Mouse (Mus musculus) intestine, embryonic 16.5 days (tissue): Measurements from ENCODE around the gene Dpy19l3. TPM values are rescaled to one million over a fixed set of nuclear protein-coding genes. Genes with fewer than 3 reads are reported as not detected.

Experiments
- ATAC-seq: fragments of 200-750 bp; cut with Nextera tagmentation; 2 replicates; pipeline ENCODE4 v1.8.0; 2017; ENCODE audit warnings: moderate TSS enrichment, moderate library complexity
- H3K27ac ChIP-seq: fragments of 300-500 bp; sonication (generic); 2 replicates; pipeline ENCODE4 v1.5.1; 2014; ENCODE audit warnings: mild to moderate bottlenecking, low read length
- H3K27me3 ChIP-seq: fragments of 300-500 bp; sonication (generic); replicated peaks from 2 replicates; pipeline ENCODE4 v1.6.1; 2014; ENCODE audit warnings: low read length, control low read depth, mixed read lengths; ENCODE audit not compliant: control insufficient read depth, insufficient read depth
- H3K36me3 ChIP-seq: fragments of 300-500 bp; sonication (generic); 2 replicates; pipeline ENCODE4 v1.6.1; 2014; ENCODE audit warnings: low read length, control low read depth; ENCODE audit not compliant: control insufficient read depth, insufficient read depth
- H3K4me1 ChIP-seq: fragments of 300-500 bp; sonication (generic); 2 replicates; pipeline ENCODE4 v1.6.1; 2014; ENCODE audit warnings: low read length, control low read depth, mixed read lengths; ENCODE audit not compliant: control insufficient read depth, insufficient read depth
- H3K4me2 ChIP-seq: fragments of 300-500 bp; sonication (generic); 2 replicates; pipeline ENCODE4 v1.6.1; 2014; ENCODE audit warnings: low read depth, low read length, control low read depth
- H3K4me3 ChIP-seq: fragments of 300-500 bp; sonication (generic); 2 replicates; pipeline ENCODE4 v1.5.1; 2014; ENCODE audit warnings: mild to moderate bottlenecking, low read length
- H3K9ac ChIP-seq: fragments of 300-500 bp; sonication (generic); 2 replicates; pipeline ENCODE4 v1.6.1; 2014; ENCODE audit warnings: low read depth, low read length
- H3K9me3 ChIP-seq: fragments of 300-500 bp; sonication (generic); 2 replicates; pipeline ENCODE4 v1.6.1; 2016; ENCODE audit warnings: low read length, control low read depth; ENCODE audit not compliant: control insufficient read depth
- WGBS: fragments of 180-500 bp; shearing (Covaris S2); extraction: QIAGEN DNeasy Blood & Tissue Kit; methylation state at CpG from one replicate; pipeline ENCODE4 v1.1.7; 2014; 5-methylcytosine and 5-hydroxymethylcytosine counted together
- polyA plus RNA-seq: library from polyadenylated mRNA; unstranded; fragments of >200 nt; fragmentation: Nextera tagmentation; extraction: Ambion mirVana; gene quantifications from 2 replicates; pipeline ENCODE4 v1.2.1, GENCODE M21; 2015

Dpy19l3 gene
- polyA plus RNA-seq, 1 experiment from 2014 or later: 11.7 TPM

- H3K4me1 ChIP-seq: no peaks in the 10 kb centered on the region
- H3K9ac ChIP-seq: no peak overlapping the region
- H3K27ac ChIP-seq: no peak overlapping the region; the same call in 1 of the 2 replicates
- ATAC-seq: no peak
- no peaks in the 10 kb centered on the region for H3K27me3 ChIP-seq
- WGBS: 68% methylated on average over 5 of the region's 5 CpGs
- H3K4me3 ChIP-seq: no peak overlapping the region
- H3K9me3 ChIP-seq: no peaks in the 10 kb centered on the region; the same call in 1 of the 2 replicates
- no peaks in the 10 kb centered on the region for H3K36me3 ChIP-seq
- H3K4me2 ChIP-seq: no peak overlapping the region
Measured at GRCm38 (mm10) chr7:35741858-35742257, 12.4 kb downstream of the Dpy19l3 start.

- no peak overlapping the region for H3K9ac ChIP-seq
- no peak for ATAC-seq
- whole genome bisulfite sequencing: 55% methylated on average over 5 of the region's 5 CpGs
- no peaks in the 10 kb centered on the region for H3K36me3 ChIP-seq
- H3K27ac ChIP-seq: no peak overlapping the region
- no peaks in the 10 kb centered on the region for H3K27me3 ChIP-seq
- H3K4me1 ChIP-seq: no peaks in the 10 kb centered on the region
- no peaks in the 10 kb centered on the region for H3K9me3 ChIP-seq
- no peak overlapping the region for H3K4me3 ChIP-seq
- no peak overlapping the region for H3K4me2 ChIP-seq
Measured at GRCm38 (mm10) chr7:35740489-35741230, 13.6 kb downstream of the Dpy19l3 start.

DNA sequence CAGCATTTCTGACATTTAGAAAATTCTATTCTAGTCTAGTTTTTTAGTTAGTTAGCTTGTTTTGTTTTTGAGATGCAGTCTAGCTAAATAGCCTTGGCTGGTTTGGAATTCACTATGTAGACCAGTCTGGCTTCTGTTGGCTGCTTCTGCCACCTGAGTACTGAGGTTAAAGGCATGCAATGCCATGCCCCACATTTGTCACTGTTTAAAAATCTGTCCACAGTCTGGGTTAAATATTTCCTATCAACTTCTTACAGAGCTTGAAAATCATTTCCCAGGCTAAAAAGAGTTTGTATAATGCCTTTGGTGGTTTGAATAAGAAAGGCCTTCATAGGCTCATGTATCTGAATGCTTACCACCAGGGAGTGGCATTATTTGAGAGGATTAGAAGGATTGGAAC lies 15.4 kb downstream of the Dpy19l3 start:
- Histone ChIP-seq H3K27ac (no peak overlapping the region), H3K36me3 (no peaks in the 10 kb centered on the region), H3K9me3 (no peaks in the 10 kb centered on the region), H3K4me3 (no peak overlapping the region), H3K9ac (no peak overlapping the region), H3K27me3 (no peaks in the 10 kb centered on the region), H3K4me2 (no peak overlapping the region), H3K4me1 (no peaks in the 10 kb centered on the region)
- ATAC-seq: no peak

- no peak overlapping the region for H3K4me2 ChIP-seq
- H3K27me3 ChIP-seq: no peaks in the 10 kb centered on the region
- H3K9me3 ChIP-seq: no peaks in the 10 kb centered on the region
- H3K27ac ChIP-seq: no peak overlapping the region
- no peak overlapping the region for H3K4me3 ChIP-seq
- no peak for ATAC-seq
- 0 out of 2 replicates have a peak, but pooled peaks cover 1% of the 10 kb centered on the region for H3K36me3 ChIP-seq
- no peaks in the 10 kb centered on the region for H3K4me1 ChIP-seq
- H3K9ac ChIP-seq: no peak overlapping the region
- WGBS: 59% methylated on average over 14 of the region's 14 CpGs
Measured at GRCm38 (mm10) chr7:35733313-35734050, 20.8 kb downstream of the Dpy19l3 start.

DNA sequence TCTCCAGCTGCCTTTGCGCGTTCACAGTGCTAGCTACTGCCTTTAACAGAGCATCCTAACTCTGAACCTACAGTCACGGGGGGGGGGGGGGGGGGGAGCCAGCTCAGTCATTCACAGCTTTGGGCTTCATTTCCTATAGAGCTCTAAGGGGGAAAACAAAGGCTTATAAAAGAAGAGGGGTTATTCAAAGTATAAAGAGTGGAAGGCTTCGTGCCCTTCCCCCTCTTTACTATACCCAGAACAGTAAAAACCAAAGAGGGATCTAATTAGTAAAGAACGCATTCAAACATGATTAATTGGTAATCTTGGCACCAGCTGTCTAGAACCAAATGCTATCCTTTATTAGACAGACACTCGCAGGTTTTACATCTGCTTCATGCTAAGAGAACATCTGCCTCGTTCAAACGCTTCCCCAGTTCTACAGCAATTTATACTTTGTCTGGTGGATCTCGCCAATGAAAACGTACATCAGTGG lies 21.6 kb downstream of the Dpy19l3 start:
- Histone ChIP-seq H3K9me3 (no peaks in the 10 kb centered on the region), H3K4me3 (no peak overlapping the region), H3K4me2 (no peak overlapping the region), H3K9ac (no peak overlapping the region), H3K27ac (no peak overlapping the region), H3K4me1 (no peaks in the 10 kb centered on the region), H3K36me3 (0 out of 2 replicates have a peak, but pooled peaks cover 3% of the 10 kb centered on the region), H3K27me3 (no peaks in the 10 kb centered on the region)
- 77% methylated on average over 10 of the region's 10 CpGs for WGBS
- no peak for ATAC-seq

- Histone ChIP-seq H3K27ac (no peak overlapping the region), H3K9me3 (no peaks in the 10 kb centered on the region), H3K4me3 (no peak overlapping the region), H3K27me3 (no peaks in the 10 kb centered on the region), H3K9ac (no peak overlapping the region), H3K36me3 (0 out of 2 replicates have a peak, but pooled peaks cover 3% of the 10 kb centered on the region), H3K4me2 (no peak overlapping the region), H3K4me1 (no peaks in the 10 kb centered on the region)
- no peak for ATAC-seq
- WGBS: 68% methylated on average over 9 of the region's 9 CpGs
Measured at GRCm38 (mm10) chr7:35729621-35730031, 24.6 kb downstream of the Dpy19l3 start.

DNA sequence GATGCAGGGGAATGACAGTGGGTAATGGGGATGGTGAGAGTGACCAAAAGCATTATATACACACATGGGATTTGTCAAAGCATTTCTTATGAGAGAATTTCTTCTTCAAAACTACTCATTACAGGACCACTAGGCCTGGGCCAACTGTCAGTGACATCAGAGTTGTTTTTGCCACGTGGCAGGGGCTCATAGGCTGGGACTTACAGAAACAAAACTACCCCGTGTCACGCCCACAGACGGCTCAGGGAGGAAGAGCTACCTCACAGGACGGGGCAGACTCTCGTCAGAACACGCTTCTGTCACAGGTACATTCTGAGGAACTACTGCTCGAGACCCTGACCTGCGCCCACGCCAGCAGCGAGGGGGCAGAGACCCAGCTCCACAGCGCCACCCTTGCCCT lies 25.9 kb downstream of the Dpy19l3 start:
- ATAC-seq: no peak
- Histone ChIP-seq H3K9ac (no peak overlapping the region), H3K27me3 (no peaks in the 10 kb centered on the region), H3K27ac (no peak overlapping the region), H3K4me2 (no peak overlapping the region), H3K36me3 (0 out of 2 replicates have a peak, but pooled peaks cover 3% of the 10 kb centered on the region), H3K4me1 (no peaks in the 10 kb centered on the region), H3K4me3 (no peak overlapping the region), H3K9me3 (no peaks in the 10 kb centered on the region)
- WGBS: 95% methylated on average over 12 of the region's 12 CpGs

DNA sequence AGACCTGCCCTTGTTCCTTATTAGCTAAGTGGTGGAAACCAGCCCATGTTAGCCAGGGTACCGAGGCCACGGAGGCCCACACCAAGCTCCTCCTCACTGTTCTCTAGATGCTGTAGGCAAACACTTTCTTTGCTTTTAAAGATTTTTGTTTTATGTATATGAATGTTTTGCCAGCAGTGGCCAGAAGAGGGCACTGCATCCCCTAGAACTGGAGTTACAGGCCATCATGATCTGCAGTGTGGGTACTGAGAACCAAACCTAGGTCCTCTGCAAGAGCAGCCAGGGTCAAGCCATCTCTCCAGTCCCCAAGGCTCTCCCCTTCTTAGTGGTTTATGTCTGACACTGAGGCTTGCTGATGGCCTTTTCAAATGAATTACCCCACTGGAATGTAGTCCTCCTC lies 31.2 kb downstream of the Dpy19l3 start:
- Histone ChIP-seq H3K4me3 (no peak overlapping the region), H3K27ac (no peak overlapping the region), H3K9me3 (peaks cover 4% of the 10 kb centered on the region; the same call in 1 of the 2 replicates), H3K36me3 (peaks cover 3% of the 10 kb centered on the region; the same call in 1 of the 2 replicates), H3K4me1 (no peaks in the 10 kb centered on the region), H3K4me2 (no peak overlapping the region), H3K27me3 (no peaks in the 10 kb centered on the region), H3K9ac (no peak overlapping the region)
- no peak for ATAC-seq
- WGBS: 82% methylated on average over 2 of the region's 2 CpGs

DNA sequence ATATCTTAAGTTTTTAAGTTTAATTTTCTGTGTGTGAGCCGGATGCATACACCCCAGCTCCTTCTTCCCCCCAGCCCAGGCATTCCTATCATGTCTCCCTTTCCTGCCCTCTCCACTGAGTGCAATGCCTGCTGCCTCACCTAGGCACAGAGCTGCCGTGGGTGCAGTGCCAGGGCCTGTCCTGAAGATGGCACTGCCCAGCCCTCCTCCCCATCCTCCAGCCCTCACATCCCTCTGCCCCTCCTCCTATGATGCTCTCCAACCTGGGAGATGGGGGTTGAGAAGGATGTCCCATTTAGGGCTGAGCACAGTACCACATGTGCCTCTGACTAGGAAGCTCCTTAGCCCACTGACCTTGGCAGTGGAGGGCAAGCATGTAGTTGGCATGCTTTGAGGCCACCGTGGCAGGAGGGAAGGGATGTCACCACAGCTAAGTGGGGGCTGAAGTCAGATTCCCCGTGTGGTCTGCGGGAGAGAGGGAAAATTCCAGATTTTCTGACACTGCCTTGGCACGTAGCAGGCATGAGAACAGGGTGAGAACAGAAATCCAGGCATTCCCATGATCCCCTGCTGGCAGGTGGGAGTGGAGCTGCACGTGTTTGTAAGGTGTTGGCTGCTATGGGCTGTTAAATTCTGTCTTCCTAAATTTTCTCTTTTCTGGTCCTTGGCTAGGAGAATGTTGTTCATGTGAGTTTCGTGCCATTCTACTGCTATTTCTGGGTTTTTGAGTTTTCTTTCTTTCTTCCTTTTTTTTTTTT lies 35.7 kb downstream of the Dpy19l3 start:
- ATAC-seq: no peak
- Histone ChIP-seq H3K27me3 (no peaks in the 10 kb centered on the region), H3K4me1 (no peaks in the 10 kb centered on the region), H3K4me3 (no peak overlapping the region), H3K27ac (no peak overlapping the region), H3K4me2 (no peak overlapping the region), H3K9me3 (peaks cover 6% of the 10 kb centered on the region; the same call in 1 of the 2 replicates), H3K36me3 (peaks cover 5% of the 10 kb centered on the region; the same call in 1 of the 2 replicates), H3K9ac (no peak overlapping the region)
- WGBS: 90% methylated on average over 8 of the region's 8 CpGs
